Mouse (Mus musculus) kidney, embryonic 14.5 days (tissue): ENCODE measurements around the gene Cacna1h. TPM values are rescaled to one million over a fixed set of nuclear protein-coding genes. Genes with fewer than 3 reads are reported as not detected.

Experiments used
- ATAC-seq: fragments of 200-750 bp; cut with Nextera tagmentation; 2 replicates; pipeline ENCODE4 v1.8.0; 2017; ENCODE audit warnings: moderate number of reproducible peaks, mild to moderate bottlenecking, moderate TSS enrichment, moderate library complexity; ENCODE audit not compliant: low FRiP score, low TSS enrichment
- H3K27ac ChIP-seq: fragments of 300-500 bp; sonication (generic); 2 replicates; pipeline ENCODE4 v1.5.1; 2014; ENCODE audit warnings: low read depth, mild to moderate bottlenecking, low read length, moderate library complexity, mixed read lengths
- H3K27me3 ChIP-seq: fragments of 300-500 bp; sonication (generic); 2 replicates; pipeline ENCODE4 v1.6.1; 2014; ENCODE audit warnings: mild to moderate bottlenecking, low read length; ENCODE audit not compliant: control insufficient read depth, insufficient read depth
- H3K36me3 ChIP-seq: fragments of 300-500 bp; sonication (generic); 2 replicates; pipeline ENCODE4 v1.6.1; 2014; ENCODE audit warnings: low read length, mixed read lengths; ENCODE audit not compliant: control insufficient read depth, insufficient read depth
- H3K4me1 ChIP-seq: fragments of 300-500 bp; sonication (generic); 2 replicates; pipeline ENCODE4 v1.6.1; 2014; ENCODE audit warnings: low read length, mixed read lengths; ENCODE audit not compliant: control insufficient read depth, insufficient read depth
- H3K4me2 ChIP-seq: fragments of 300-500 bp; sonication (generic); replicated peaks from 2 replicates; pipeline ENCODE4 v1.6.1; 2014; ENCODE audit warnings: low read depth, mild to moderate bottlenecking, low read length
- H3K4me3 ChIP-seq: fragments of 300-500 bp; sonication (generic); 2 replicates; pipeline ENCODE4 v1.5.1; 2014; ENCODE audit warnings: mild to moderate bottlenecking, low read length
- H3K9ac ChIP-seq: fragments of 300-500 bp; sonication (generic); 2 replicates; pipeline ENCODE4 v1.6.1; 2014; ENCODE audit warnings: low read depth, mild to moderate bottlenecking, low read length, moderate library complexity
- H3K9me3 ChIP-seq: fragments of 300-500 bp; sonication (generic); 2 replicates; pipeline ENCODE4 v1.6.1; 2016; ENCODE audit warnings: low read length; ENCODE audit not compliant: control insufficient read depth
- WGBS: fragments of 180-500 bp; shearing (Covaris S2); extraction: QIAGEN DNeasy Blood & Tissue Kit; methylation state at CpG from one replicate; pipeline ENCODE4 v1.1.7; 2014; 5-methylcytosine and 5-hydroxymethylcytosine counted together
- polyA plus RNA-seq: library from polyadenylated mRNA; unstranded; fragments of >200 nt; fragmentation: Nextera tagmentation; extraction: Ambion mirVana; gene quantifications from 2 replicates; pipeline ENCODE4 v1.2.1, GENCODE M21; 2014

Gene Cacna1h
- polyA plus RNA-seq, 1 experiment from 2014 or later = 4.0 TPM

DNA sequence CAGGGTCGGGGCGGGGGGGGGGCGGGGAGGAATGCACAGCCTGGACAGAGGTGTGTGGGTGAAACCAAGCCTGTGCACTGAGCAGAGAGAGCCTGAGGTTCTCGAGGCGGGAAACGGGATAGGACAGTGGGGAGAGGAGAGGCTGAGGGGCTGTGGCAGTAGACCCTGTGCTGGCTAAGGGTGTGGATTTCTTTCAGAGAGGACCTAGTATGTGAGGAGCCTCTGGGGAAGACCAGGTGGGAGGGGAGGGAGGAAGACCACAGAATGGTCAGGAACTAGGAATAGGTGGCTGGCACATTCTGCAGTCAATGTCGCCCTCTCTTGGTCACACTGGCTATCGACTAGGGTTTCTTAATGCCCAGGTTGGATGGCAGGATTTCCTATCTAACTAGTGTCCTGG lies 36.2 kb upstream of the Cacna1h start:
- no peak overlapping the region; the same call in 1 of the 2 replicates for H3K9ac ChIP-seq
- no peaks in the 10 kb centered on the region for H3K36me3 ChIP-seq
- H3K9me3 ChIP-seq = no peaks in the 10 kb centered on the region
- H3K4me2 ChIP-seq = no peak overlapping the region
- ATAC-seq = peak; percentile 54
- H3K4me3 ChIP-seq = no peak overlapping the region
- 32% methylated on average over 8 of the region's 8 CpGs for WGBS
- H3K27ac ChIP-seq = no peak overlapping the region
- H3K4me1 ChIP-seq = no peaks in the 10 kb centered on the region
- no peaks in the 10 kb centered on the region; the same call in 1 of the 2 replicates for H3K27me3 ChIP-seq

DNA sequence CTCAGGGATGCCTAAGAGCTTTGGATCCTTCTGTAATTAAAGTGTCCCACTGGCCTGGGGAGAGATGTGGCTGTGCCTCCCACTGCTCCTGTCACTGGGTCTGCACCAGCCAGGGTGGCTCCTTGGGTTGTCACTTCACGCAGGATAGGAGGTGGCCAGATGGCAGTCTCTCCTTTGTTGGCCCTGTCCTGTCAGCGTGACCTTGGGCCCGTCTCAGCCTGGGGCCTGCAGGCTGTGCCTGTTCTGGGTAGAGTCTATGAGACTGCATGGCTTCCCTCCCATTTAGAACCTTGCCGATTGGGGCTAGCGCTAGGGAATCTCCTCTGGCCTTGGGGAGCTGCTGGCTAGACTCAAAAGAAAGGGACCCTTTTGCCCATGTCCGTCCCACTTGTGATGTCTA lies 34.7 kb upstream of the Cacna1h start:
- Histone ChIP-seq H3K9ac (no peak overlapping the region), H3K9me3 (no peaks in the 10 kb centered on the region), H3K27ac (no peak overlapping the region), H3K4me3 (no peak overlapping the region), H3K36me3 (no peaks in the 10 kb centered on the region), H3K27me3 (no peaks in the 10 kb centered on the region; the same call in 1 of the 2 replicates), H3K4me1 (no peaks in the 10 kb centered on the region; the same call in 1 of the 2 replicates), H3K4me2 (no peak overlapping the region)
- WGBS = 66% methylated on average over 6 of the region's 6 CpGs
- ATAC-seq = no peak

DNA sequence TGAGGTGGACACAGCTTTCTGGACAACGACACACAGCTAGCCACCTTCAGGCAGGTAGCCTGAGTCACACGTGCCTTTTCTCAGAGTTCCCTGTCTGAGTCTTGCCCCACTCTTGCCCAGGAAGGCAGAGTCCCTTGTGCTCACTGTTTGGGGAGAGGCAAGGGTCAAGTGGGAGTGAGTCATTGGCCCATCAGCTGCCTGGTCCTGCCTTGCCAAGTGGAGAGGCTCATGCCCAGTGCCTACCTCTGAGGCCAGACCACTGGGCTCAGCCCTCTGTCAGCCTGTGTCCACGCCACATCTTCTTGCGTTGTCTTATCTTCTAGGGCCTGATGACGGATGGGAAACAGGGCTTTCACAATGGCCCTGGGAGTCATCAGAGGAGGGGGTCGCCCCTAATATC lies 34.2 kb upstream of the Cacna1h start:
- H3K4me1 ChIP-seq = peaks cover 5% of the 10 kb centered on the region; the same call in 1 of the 2 replicates
- ATAC-seq = no peak
- no peak overlapping the region for H3K27ac ChIP-seq
- H3K9ac ChIP-seq = no peak overlapping the region
- H3K9me3 ChIP-seq = no peaks in the 10 kb centered on the region
- no peaks in the 10 kb centered on the region for H3K36me3 ChIP-seq
- 77% methylated on average over 6 of the region's 6 CpGs for WGBS
- H3K4me3 ChIP-seq = no peak overlapping the region
- no peaks in the 10 kb centered on the region; the same call in 1 of the 2 replicates for H3K27me3 ChIP-seq
- no peak overlapping the region for H3K4me2 ChIP-seq

DNA sequence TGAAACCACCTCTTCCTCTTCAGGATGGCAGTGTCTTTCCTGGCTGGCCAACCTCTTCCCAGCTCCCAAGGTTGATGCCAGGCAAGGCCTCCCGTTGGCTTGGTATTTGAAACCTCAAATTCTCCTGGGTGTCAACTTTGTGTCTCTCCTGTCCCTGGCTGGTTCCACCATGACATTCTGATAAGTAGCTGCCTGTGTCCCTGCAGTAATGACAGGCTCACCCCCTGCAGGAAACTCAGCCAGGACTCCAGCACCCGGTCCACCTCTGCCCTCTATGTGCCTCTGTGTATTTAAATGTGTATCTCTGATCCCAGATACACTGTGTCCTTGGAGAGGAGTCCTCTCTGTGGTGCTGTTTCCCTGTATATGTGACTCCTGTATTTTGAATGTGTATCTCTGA lies 32.7 kb upstream of the Cacna1h start:
- H3K36me3 ChIP-seq = no peaks in the 10 kb centered on the region
- H3K9me3 ChIP-seq = no peaks in the 10 kb centered on the region
- H3K4me3 ChIP-seq = no peak overlapping the region
- no peaks in the 10 kb centered on the region for H3K27me3 ChIP-seq
- ATAC-seq = no peak
- no peak overlapping the region for H3K27ac ChIP-seq
- H3K4me1 ChIP-seq = peaks cover 10% of the 10 kb centered on the region; the same call in 1 of the 2 replicates
- 81% methylated on average over 2 of the region's 2 CpGs for WGBS
- no peak overlapping the region for H3K4me2 ChIP-seq
- H3K9ac ChIP-seq = no peak overlapping the region

DNA sequence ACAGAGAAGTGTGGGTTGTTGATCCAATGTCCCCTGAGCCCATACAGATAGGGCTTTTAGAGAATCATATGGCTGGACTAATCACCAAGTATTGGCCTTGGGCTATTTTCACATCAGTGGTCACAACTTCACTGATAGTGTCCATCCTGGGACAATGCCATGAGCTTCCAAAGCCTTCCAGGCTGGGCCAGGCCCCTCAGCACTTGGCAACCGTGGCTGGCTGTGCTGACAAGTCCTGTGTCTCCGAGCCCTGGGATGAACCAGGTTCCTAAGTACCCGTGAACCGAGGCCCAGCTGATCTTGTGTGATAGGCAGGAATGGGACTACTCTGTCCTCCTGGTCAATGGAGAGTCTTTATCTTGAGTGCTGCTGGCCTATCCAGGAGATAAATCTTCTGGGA lies 30.5 kb upstream of the Cacna1h start:
- no peaks in the 10 kb centered on the region for H3K27me3 ChIP-seq

DNA sequence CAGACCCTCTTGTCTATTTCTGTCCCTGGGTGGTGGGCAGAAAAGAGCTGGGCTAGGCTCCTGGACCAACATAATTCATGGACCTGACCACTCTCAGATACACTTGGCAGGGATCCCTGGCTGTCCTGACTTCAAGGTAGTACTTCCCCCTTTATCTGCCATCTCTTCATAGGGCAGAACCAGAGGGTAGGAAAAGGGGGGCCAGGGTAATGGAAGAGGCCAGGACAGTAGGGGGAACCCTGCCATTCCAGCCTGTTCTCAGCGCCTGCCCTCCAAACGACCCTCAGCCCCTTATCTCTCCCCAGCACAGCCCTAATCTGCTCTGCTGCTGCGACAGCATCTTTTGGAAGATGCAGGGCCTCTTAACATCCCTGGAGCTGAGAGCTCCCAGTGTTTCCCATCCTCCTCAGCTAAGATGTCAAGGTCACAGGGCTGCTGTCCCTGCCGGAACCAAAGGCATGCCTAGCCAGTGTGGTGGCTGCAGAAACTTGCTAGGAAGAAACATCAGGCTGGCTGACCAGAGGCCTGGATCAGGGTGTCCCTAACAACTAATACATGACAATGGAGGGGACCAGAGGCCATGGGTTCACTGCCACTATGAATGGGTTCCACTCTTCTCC lies 29.9 kb upstream of the Cacna1h start:
- Histone ChIP-seq H3K4me2 (no peak overlapping the region), H3K4me1 (peaks cover 10% of the 10 kb centered on the region; the same call in 1 of the 2 replicates)
- 63% methylated on average over 4 of the region's 4 CpGs for WGBS

More for the DNA sequence above, 30.5 kb upstream of the Cacna1h start:
- Histone ChIP-seq H3K9me3 (0 out of 2 replicates have a peak, but pooled peaks cover 2% of the 10 kb centered on the region), H3K9ac (no peak overlapping the region), H3K4me2 (no peak overlapping the region), H3K27ac (no peak overlapping the region), H3K36me3 (no peaks in the 10 kb centered on the region), H3K4me3 (no peak overlapping the region), H3K4me1 (peaks cover 10% of the 10 kb centered on the region; the same call in 1 of the 2 replicates)
- no peak for ATAC-seq
- WGBS = 86% methylated on average over 4 of the region's 4 CpGs

DNA sequence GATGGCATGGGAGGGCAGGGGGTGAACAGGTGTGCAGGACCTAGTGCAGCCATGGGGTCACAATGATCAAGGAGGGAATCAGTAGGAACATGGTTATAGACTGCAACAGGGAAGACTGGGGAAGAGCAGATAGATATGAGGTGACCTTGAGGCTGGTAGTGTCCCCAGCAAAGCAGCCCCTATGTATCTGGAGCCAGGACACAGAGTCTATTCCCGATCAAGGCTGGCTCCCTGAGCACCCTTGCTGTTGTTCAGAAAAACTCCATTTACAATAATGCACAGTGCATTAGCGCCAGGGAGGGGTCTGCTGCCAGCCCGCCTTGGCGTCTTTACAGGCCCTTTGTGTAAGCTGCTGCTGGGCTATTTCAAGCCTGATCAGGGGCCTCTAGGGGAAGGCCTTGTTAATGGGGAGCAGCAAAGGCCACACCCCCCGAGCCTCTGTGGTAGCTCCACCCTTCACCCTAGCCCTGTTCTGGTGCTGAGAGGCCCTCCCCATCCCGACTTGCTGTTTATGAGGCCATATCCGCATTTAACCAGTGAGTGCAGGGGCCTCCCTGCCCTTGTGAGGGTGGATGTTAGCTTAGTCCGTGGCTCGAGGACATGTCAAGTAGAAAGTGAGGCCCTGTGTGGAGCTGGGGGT lies 28.8 kb upstream of the Cacna1h start:
- Histone ChIP-seq H3K27me3 (no peaks in the 10 kb centered on the region), H3K36me3 (no peaks in the 10 kb centered on the region), H3K4me2 (no peak overlapping the region), H3K4me3 (no peak overlapping the region), H3K27ac (no peak overlapping the region), H3K4me1 (peaks cover 10% of the 10 kb centered on the region; the same call in 1 of the 2 replicates), H3K9me3 (0 out of 2 replicates have a peak, but pooled peaks cover 2% of the 10 kb centered on the region), H3K9ac (no peak overlapping the region)
- ATAC-seq = peak; percentile 69
- 19% methylated on average over 9 of the region's 9 CpGs for WGBS

More for the DNA sequence above, 29.9 kb upstream of the Cacna1h start:
- no peaks in the 10 kb centered on the region for H3K36me3 ChIP-seq
- no peak overlapping the region for H3K4me3 ChIP-seq
- no peak overlapping the region for H3K27ac ChIP-seq
- no peak overlapping the region for H3K9ac ChIP-seq
- 0 out of 2 replicates have a peak, but pooled peaks cover 2% of the 10 kb centered on the region for H3K9me3 ChIP-seq
- no peak for ATAC-seq
- H3K27me3 ChIP-seq = no peaks in the 10 kb centered on the region

DNA sequence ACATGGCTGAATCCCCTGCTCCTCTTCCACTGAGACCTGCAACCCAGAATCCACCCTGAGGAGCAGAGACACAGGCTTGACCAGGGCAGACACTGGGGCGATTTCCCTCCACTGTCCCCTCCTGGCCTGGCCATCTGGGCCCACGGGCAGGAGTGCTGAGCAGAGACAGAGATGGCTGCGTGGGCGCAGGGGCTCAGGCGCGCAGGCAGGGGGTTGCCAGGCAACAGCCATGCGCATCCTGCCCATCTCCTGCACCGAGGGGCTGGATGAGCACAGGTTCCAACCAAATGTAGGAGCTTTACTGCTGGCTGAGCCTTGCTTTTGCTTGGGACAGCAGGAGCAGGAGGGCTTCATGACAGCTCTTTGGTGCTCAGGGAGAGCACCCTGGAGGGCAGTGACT lies 23.0 kb upstream of the Cacna1h start:
- Histone ChIP-seq H3K27me3 (no peaks in the 10 kb centered on the region), H3K36me3 (no peaks in the 10 kb centered on the region), H3K4me3 (no peak overlapping the region), H3K27ac (no peak overlapping the region), H3K4me1 (no peaks in the 10 kb centered on the region), H3K9me3 (0 out of 2 replicates have a peak, but pooled peaks cover 2% of the 10 kb centered on the region), H3K9ac (no peak overlapping the region; the same call in 1 of the 2 replicates), H3K4me2 (no peak overlapping the region)
- WGBS = 53% methylated on average over 8 of the region's 8 CpGs
- no peak for ATAC-seq

DNA sequence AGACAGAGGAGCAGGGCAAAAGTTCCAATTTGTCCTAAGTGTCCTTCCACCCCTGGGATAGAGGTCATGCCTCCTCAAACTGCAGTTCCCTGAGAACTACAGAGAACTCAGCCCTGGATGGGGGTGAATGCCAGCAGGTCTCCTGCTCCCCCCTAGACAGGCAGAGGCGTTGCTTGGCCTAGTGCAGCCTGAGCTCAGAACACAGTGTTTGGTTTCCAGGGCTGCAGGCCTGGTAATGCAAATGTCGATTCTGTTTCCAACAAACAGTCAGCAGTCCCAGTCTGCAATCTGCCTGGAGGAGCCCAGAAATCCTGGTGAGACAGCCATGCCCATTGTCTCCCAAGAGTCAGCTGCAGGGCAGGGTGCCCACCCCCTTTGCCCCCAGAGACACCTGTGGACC lies 20.7 kb upstream of the Cacna1h start, which contains the start of gene Tekt4:
Gene Tekt4 (plus strand): TSS at position 344 of the 400 bp plus-strand sequence.
- Histone ChIP-seq H3K36me3 (no peaks in the 10 kb centered on the region), H3K27me3 (no peaks in the 10 kb centered on the region), H3K9me3 (no peaks in the 10 kb centered on the region), H3K4me3 (no peak within 1 kb of the TSS), H3K4me1 (no peaks in the 10 kb centered on the region), H3K9ac (no peak within 1 kb of the TSS), H3K27ac (no peak within 1 kb of the TSS), H3K4me2 (no peak within 1 kb of the TSS)
- WGBS = 59% methylated on average over 2 of the region's 2 CpGs
- ATAC-seq = no peak
